Mouse (Mus musculus): ENCODE measurements around the gene Oxld1. TPM values are rescaled to one million over a fixed set of nuclear protein-coding genes. Genes with fewer than 3 reads are reported as not detected.

Gene Oxld1
- total RNA-seq, 4 experiments from 2014 or later: 64.4 to 76.6 (median 70.0) TPM

- peak; percentile 91 for DNase-seq (ENCODE audit: low spot score)
Observed at GRCm38 (mm10) chr11:120484265-120484981, 26.6 kb upstream of the Oxld1 start, which contains the start of gene Mrpl12. Mrpl12 (plus strand) TSS chr11:120484613.

DNA sequence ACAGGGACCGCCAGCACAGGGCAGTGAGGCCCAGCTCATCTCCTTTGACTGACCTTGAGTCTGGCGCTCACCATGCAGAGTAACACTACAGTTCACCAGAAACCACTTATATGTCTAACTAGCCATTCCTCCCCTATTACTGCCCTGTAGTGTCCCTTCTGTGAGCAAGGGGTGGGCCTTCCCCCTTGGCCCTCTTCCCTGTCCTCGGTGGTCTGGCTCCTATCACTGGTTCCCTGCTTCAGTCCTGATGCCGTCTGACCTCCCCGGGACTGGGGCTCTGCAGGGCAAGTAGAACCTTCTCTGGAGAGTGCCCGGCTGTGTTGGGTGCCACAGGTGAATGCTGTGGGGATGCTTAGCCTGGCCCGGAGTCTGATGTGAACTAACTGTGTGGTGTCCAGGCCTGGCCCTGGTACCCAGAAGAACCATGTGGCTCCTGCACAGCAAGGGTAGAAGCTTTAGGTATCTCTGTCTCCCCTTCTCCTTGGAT is 25.6 kb upstream of the Oxld1 start:
- no peak for DNase-seq (ENCODE audit: low spot score)

GRCm38 (mm10) chr11:120472052-120472451 is 14.2 kb upstream of the Oxld1 start:
- DNase-seq (ENCODE audit: low spot score): no peak

DNA sequence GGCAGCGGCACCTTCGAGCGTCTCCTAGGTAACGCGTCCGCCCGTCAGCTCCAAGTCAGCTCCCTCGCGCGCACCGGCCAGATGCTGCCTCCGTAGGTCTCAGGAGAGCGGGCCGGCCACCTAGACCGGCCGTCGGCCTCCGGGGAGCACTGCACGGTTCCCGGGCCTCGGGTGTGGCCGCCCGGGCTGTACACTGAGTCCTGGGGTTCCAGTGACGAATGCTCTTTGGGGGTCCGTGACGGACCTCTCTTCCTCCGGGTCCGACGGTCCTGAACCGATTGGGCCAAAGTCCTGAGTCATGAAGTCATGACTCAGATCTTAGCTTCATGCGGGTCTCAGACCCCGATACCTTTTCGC is 9.8 kb upstream of the Oxld1 start:
- no peak for DNase-seq (ENCODE audit: low spot score)

DNA sequence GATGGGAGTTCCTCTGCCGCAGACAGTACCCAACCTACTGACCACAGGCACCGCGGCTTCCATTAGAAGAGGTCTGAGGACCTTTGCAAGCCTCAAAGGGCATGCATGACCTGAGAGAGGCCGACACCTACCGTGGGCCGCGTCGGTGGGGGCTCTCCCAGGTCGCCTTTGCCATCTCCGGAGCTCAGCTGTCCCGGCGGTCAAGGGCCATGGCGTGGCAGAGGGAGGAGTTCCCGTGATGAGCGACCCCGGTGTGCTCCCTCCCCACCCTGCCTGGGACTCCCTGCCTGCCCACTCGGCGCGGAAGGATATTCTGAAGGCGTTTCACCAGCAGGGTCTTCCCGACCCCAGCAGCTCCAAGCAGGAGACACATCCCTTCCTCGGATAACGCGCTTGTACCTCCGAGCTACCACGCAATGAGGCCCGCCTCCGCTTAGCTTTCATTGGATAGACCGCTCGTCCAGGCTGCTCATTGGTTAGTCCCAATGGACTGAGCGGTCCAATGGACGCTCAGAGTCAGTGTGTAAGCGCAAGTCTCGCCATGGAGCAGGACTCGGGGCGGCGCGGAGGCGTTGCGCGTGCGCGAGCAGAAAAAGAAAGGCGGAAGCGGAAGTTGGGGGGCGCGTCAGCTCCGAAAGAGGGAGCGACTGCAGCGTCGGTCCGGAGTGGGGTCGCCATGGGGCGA is 9.3 kb upstream of the Oxld1 start, which contains the start of gene Arl16:
Arl16 (minus strand) TSS at position 557 of the 685 bp plus-strand sequence.
- peak; percentile 93 for DNase-seq (ENCODE audit: low spot score)

- DNase-seq (ENCODE audit: low spot score): no peak
Observed at GRCm38 (mm10) chr11:120465521-120465920, 7.7 kb upstream of the Oxld1 start.

GRCm38 (mm10) chr11:120464365-120464764 is 6.5 kb upstream of the Oxld1 start:
- DNase-seq (ENCODE audit: low spot score): no peak

DNA sequence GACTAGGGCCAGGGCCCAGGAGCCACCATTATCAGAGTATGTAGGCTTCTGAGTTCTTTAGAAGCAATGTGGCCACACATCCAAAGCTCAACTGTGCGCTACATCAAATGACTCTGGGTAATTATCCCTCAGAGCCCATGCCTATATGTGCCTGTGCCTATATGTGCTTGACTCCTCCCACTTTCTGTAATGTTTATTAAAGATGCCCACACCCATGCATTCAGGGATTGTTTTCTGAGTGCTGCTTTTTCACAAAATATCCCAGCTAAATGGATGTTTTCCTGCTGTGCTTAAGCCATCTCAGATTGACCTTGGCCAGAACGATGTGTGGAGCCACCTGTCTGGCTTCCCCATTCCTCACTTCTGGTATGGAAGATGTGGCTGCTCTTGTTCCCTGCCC is 5.7 kb upstream of the Oxld1 start:
- DNase-seq (ENCODE audit: low spot score): no peak

DNA sequence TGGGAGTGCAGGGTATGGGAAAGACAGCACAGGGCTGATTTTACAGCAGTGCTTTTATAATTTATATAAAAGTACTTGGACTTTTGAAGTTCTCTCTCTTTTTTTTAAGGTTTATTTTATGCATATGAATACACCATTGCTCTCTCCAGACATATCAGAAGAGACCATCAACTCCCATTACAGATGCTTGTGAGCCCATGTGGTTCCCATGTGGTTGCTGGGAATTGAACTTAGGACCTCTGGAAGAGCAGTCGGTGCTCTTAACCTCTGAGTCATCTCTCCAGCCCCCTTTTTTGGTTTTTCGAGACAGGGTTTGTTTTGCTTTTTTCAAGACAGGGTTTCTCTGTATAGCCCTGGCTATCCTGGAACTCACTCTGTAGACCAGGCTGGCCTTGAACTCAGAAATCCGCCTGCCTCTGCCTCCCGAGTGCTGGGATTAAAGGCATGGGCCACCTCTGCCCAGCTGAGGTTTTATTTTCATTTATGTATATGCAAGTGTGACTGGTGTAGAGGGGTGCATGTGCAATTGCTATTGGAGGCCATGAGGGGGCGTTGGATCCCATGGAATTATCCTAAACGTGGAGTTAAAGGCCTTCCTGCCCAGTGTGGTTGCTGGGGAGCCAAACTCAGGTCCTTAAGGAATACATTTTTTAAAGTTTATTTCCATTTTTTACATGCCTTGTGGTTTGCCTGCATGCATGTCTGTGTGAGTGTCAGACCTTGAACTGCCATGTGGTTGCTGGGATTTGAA is 1.2 kb upstream of the Oxld1 start:
- no peak for DNase-seq (ENCODE audit: low spot score)

DNA sequence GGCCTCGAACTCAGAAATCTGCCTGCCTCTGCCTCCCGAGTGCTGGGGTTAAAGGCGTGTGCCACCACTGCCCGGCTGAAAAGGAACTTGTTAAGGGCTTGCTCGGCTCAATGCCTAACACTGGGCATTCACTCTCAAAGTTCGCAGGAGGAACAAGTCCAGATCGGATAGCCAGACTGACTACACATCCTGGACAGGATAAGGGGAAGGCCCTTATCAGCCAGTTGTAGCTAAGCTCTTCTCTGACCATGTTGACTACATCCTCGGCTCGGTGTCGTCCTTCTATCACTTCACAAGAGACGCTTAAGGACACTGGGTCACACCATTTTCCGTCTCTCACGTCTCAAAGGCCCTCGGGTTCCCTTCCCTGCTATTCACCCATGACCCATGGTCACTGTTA is 498 bp downstream of the Oxld1 start:
- no peak for DNase-seq (ENCODE audit: low spot score)

- DNase-seq (ENCODE audit: low spot score): no peak
Observed at GRCm38 (mm10) chr11:120455413-120455812, 2.5 kb downstream of the Oxld1 start.

- DNase-seq (ENCODE audit: low spot score): no peak
Observed at GRCm38 (mm10) chr11:120454965-120455364, 2.9 kb downstream of the Oxld1 start.

GRCm38 (mm10) chr11:120453306-120453705 is 4.6 kb downstream of the Oxld1 start, which contains the start of gene Pde6g:
Pde6g (minus strand) TSS chr11:120453500.
- no peak for DNase-seq (ENCODE audit: low spot score)

GRCm38 (mm10) chr11:120452246-120452645 is 5.6 kb downstream of the Oxld1 start:
- no peak for DNase-seq (ENCODE audit: low spot score)

DNA sequence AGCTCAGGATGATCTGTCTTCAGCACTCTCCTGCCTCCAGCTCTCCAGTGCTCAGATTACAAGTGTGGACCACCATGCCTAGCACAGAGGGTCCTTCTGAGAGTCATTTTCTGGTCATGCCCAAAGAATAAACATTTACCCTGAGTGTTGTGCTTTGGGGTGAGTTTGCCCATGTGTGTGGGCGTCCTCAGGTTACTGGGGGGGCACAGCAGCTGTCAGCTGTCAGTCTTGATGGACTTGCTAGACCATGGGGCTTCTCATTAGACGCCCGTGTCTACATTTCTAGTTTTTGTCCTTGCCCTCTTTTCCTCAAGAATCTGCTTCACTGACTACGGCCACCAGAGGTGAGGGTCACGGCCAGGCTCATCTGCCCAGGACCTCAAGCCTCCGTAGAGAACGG is 10.7 kb downstream of the Oxld1 start:
- DNase-seq (ENCODE audit: low spot score): no peak

- DNase-seq (ENCODE audit: low spot score): no peak
Observed at GRCm38 (mm10) chr11:120445475-120445874, 12.4 kb downstream of the Oxld1 start.

GRCm38 (mm10) chr11:120444106-120444505 is 13.8 kb downstream of the Oxld1 start:
- DNase-seq (ENCODE audit: low spot score): no peak

GRCm38 (mm10) chr11:120442765-120443280 is 15.0 kb downstream of the Oxld1 start:
- DNase-seq (ENCODE audit: low spot score): no peak

- DNase-seq (ENCODE audit: low spot score): no peak
Observed at GRCm38 (mm10) chr11:120442344-120442743, 15.5 kb downstream of the Oxld1 start, which contains the start of gene Tspan10. Tspan10 (plus strand) TSS chr11:120442644.

DNA sequence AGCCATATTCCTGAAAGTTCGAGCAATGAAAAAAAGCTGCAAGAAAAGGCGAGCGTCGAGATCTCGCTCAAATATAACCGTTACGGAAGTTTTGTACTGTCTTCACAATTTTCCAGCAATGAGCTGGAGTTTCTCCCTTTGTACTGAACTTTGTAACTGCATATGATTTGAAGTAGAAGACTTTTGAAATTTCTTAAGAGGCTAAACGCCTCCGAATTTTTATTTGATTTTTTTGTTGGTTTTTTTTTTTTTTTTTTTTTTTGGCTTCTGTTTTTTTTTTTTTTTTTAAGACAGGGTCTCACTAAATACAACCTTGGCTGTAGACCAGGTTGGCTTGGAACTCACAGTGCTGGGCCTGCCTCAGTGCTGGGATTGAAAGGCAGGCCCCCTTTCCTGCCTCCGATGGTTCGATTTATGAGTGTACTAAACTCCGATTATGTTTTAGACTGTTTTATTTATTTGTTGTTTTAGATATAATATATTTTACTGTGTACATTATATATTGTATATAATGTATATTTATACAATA is 19.9 kb downstream of the Oxld1 start:
- DNase-seq (ENCODE audit: low spot score): no peak

- peak; percentile 85 for DNase-seq (ENCODE audit: low spot score)
Observed at GRCm38 (mm10) chr11:120437152-120437856, 20.6 kb downstream of the Oxld1 start, which contains the start of gene Nploc4. Nploc4 (minus strand) TSS chr11:120437708.
